Mouse (Mus musculus) brain, embryonic 14.5 days (tissue): ENCODE measurements around the gene Dst.

Experiments
- CTCF ChIP-seq: fragments of 200-500 bp; IDR thresholded peaks from 2 replicates; pipeline ENCODE4 v1.5.1; 2012; ENCODE audit warnings: inconsistent platforms, mild to moderate bottlenecking, moderate library complexity, borderline replicate concordance; ENCODE audit not compliant: insufficient read depth, insufficient read length; ENCODE audit errors: extremely low read depth
- POLR2A ChIP-seq: fragments of 200-500 bp; IDR thresholded peaks from 2 replicates; pipeline ENCODE4 v1.6.1; 2012; ENCODE audit warnings: mild to moderate bottlenecking, inconsistent platforms, borderline replicate concordance; ENCODE audit not compliant: poor library complexity, insufficient read depth, insufficient read length, severe bottlenecking; ENCODE audit errors: extremely low read depth

GRCm38 (mm10) chr1:34277259-34277658 is 369.2 kb downstream of the Dst start:
- TF ChIP-seq POLR2A (no peak), CTCF (no peak)
